Mouse (Mus musculus) liver, embryonic 16.5 days (tissue): ENCODE results near the gene Rrn3. TPM values are rescaled to one million over a fixed set of nuclear protein-coding genes. Genes with fewer than 3 reads are reported as not detected.
"Not testable (repeated sequence)": the region's sequence is repeated elsewhere in the genome, so short reads cannot be mapped to it uniquely, and the experiment has no call there.

Experiments used
- ATAC-seq: fragments of 200-750 bp; cut with Nextera tagmentation; 2 replicates; pipeline ENCODE4 v1.8.0; 2017; ENCODE audit warnings: low read depth, mild to moderate bottlenecking, moderate number of reproducible peaks, moderate library complexity
- H3K27ac ChIP-seq: fragments of 300-500 bp; sonication (generic); 2 replicates; pipeline ENCODE4 v1.5.1; 2014; ENCODE audit warnings: mild to moderate bottlenecking, low read length
- H3K27me3 ChIP-seq: fragments of 300-500 bp; sonication (generic); 2 replicates; pipeline ENCODE4 v1.6.1; 2014; ENCODE audit warnings: low read depth, low read length, mixed read lengths; ENCODE audit not compliant: control insufficient read depth, insufficient read depth
- H3K36me3 ChIP-seq: fragments of 300-500 bp; sonication (generic); 2 replicates; pipeline ENCODE4 v1.6.1; 2014; ENCODE audit warnings: mild to moderate bottlenecking; ENCODE audit not compliant: control insufficient read depth, insufficient read depth
- H3K4me1 ChIP-seq: fragments of 300-500 bp; sonication (generic); 2 replicates; pipeline ENCODE4 v1.6.1; 2014; ENCODE audit warnings: low read depth, low read length, mixed read lengths; ENCODE audit not compliant: control insufficient read depth
- H3K4me2 ChIP-seq: fragments of 300-500 bp; sonication (generic); 2 replicates; pipeline ENCODE4 v1.6.1; 2014; ENCODE audit warnings: low read depth, low read length, mixed read lengths
- H3K4me3 ChIP-seq: fragments of 300-500 bp; sonication (generic); 2 replicates; pipeline ENCODE4 v1.5.1; 2014; ENCODE audit warnings: low read depth, mild to moderate bottlenecking, low read length
- H3K9ac ChIP-seq: fragments of 300-500 bp; sonication (generic); 2 replicates; pipeline ENCODE4 v1.6.1; 2014; ENCODE audit warnings: low read depth, low read length
- H3K9me3 ChIP-seq: fragments of 300-500 bp; sonication (generic); replicated peaks from 2 replicates; pipeline ENCODE4 v1.6.1; 2016; ENCODE audit warnings: low read length; ENCODE audit not compliant: control insufficient read depth
- WGBS: fragments of 180-500 bp; shearing (Covaris S2); extraction: QIAGEN DNeasy Blood & Tissue Kit; methylation state at CpG from one replicate; pipeline ENCODE4 v1.1.7; 2014; ENCODE audit not compliant: insufficient replicate concordance; 5-methylcytosine and 5-hydroxymethylcytosine counted together
- polyA plus RNA-seq: library from polyadenylated mRNA; unstranded; fragments of >200 nt; fragmentation: Nextera tagmentation; extraction: Ambion mirVana; gene quantifications from 2 replicates; pipeline ENCODE4 v1.2.1, GENCODE M21; 2015

Rrn3 gene
- polyA plus RNA-seq, 1 experiment from 2014 or later = 17.4 TPM

- Histone ChIP-seq H3K27me3 (no peaks in the 10 kb centered on the region), H3K27ac (no peak overlapping the region), H3K9me3 (no peaks in the 10 kb centered on the region), H3K9ac (no peak overlapping the region), H3K4me1 (no peaks in the 10 kb centered on the region), H3K36me3 (no peaks in the 10 kb centered on the region), H3K4me3 (no peak overlapping the region), H3K4me2 (no peak overlapping the region)
- WGBS = 57% methylated on average over 5 of the region's 5 CpGs
- no peak for ATAC-seq
These were observed 31.2 kb upstream of the Rrn3 start for GRCm38 (mm10) chr16:13749306-13749705.

- H3K36me3 ChIP-seq = no peaks in the 10 kb centered on the region
These were observed 30.5 kb upstream of the Rrn3 start for GRCm38 (mm10) chr16:13749981-13750380.

GRCm38 (mm10) chr16:13750626-13751025 lies 29.9 kb upstream of the Rrn3 start:
- Histone ChIP-seq H3K9ac (no peak overlapping the region), H3K4me3 (no peak overlapping the region), H3K4me2 (no peak overlapping the region), H3K4me1 (peaks cover 6% of the 10 kb centered on the region), H3K9me3 (no peaks in the 10 kb centered on the region), H3K27ac (no peak overlapping the region), H3K27me3 (peaks cover 3% of the 10 kb centered on the region; the same call in 1 of the 2 replicates), H3K36me3 (no peaks in the 10 kb centered on the region)
- ATAC-seq = no peak
- 80% methylated on average over 13 of the region's 13 CpGs for WGBS

More at GRCm38 (mm10) chr16:13749981-13750380, 30.5 kb upstream of the Rrn3 start:
- H3K4me3 ChIP-seq = no peak overlapping the region
- H3K4me2 ChIP-seq = no peak overlapping the region
- whole genome bisulfite sequencing = 43% methylated on average over 3 of the region's 3 CpGs
- H3K4me1 ChIP-seq = peaks cover 5% of the 10 kb centered on the region
- no peaks in the 10 kb centered on the region for H3K9me3 ChIP-seq
- H3K27ac ChIP-seq = no peak overlapping the region
- H3K27me3 ChIP-seq = peaks cover 3% of the 10 kb centered on the region; the same call in 1 of the 2 replicates
- no peak for ATAC-seq
- no peak overlapping the region for H3K9ac ChIP-seq

- no peak for ATAC-seq
- Histone ChIP-seq H3K4me2 (peak overlapping the region; percentile 95), H3K9ac (no peak overlapping the region), H3K27ac (no peak overlapping the region), H3K9me3 (no peaks in the 10 kb centered on the region), H3K4me1 (peaks cover 6% of the 10 kb centered on the region), H3K4me3 (peak overlapping the region; percentile 68), H3K36me3 (no peaks in the 10 kb centered on the region), H3K27me3 (peaks cover 3% of the 10 kb centered on the region; the same call in 1 of the 2 replicates)
- WGBS = 74% methylated on average over 8 of the region's 8 CpGs
These were observed 26.5 kb upstream of the Rrn3 start for GRCm38 (mm10) chr16:13753986-13754385.

- WGBS = under 1% methylated on average over 65 of the region's 65 CpGs
- Histone ChIP-seq H3K4me1 (peaks cover 6% of the 10 kb centered on the region), H3K27me3 (peaks cover 3% of the 10 kb centered on the region; the same call in 1 of the 2 replicates), H3K9ac (peak overlapping the region; percentile 50), H3K36me3 (no peaks in the 10 kb centered on the region), H3K4me2 (peak overlapping the region; percentile 95), H3K9me3 (no peaks in the 10 kb centered on the region), H3K27ac (no peak overlapping the region), H3K4me3 (peak overlapping the region; percentile 68)
- peak; percentile 96 for ATAC-seq
These were observed 25.9 kb upstream of the Rrn3 start for GRCm38 (mm10) chr16:13754400-13755190.

GRCm38 (mm10) chr16:13757823-13758222 lies 22.7 kb upstream of the Rrn3 start:
- H3K9me3 ChIP-seq = no peaks in the 10 kb centered on the region
- no peak overlapping the region for H3K9ac ChIP-seq
- WGBS = 67% methylated on average over 2 of the region's 2 CpGs
- ATAC-seq = no peak
- H3K4me2 ChIP-seq = no peak overlapping the region
- no peak overlapping the region for H3K27ac ChIP-seq
- no peaks in the 10 kb centered on the region for H3K36me3 ChIP-seq
- H3K4me1 ChIP-seq = peaks cover 6% of the 10 kb centered on the region
- H3K4me3 ChIP-seq = no peak overlapping the region
- H3K27me3 ChIP-seq = peaks cover 3% of the 10 kb centered on the region; the same call in 1 of the 2 replicates

- not testable (repeated sequence) for H3K27ac ChIP-seq, H3K9ac ChIP-seq, H3K27me3 ChIP-seq, H3K4me2 ChIP-seq, H3K4me1 ChIP-seq, H3K4me3 ChIP-seq, H3K9me3 ChIP-seq, H3K36me3 ChIP-seq, ATAC-seq
- 66% methylated on average over 1 of the region's 1 CpGs for WGBS
These were observed 17.7 kb upstream of the Rrn3 start for GRCm38 (mm10) chr16:13762807-13763206.

- no peak overlapping the region for H3K4me2 ChIP-seq
- 75% methylated on average over 3 of the region's 3 CpGs for whole genome bisulfite sequencing
- no peaks in the 10 kb centered on the region for H3K4me1 ChIP-seq
- no peak overlapping the region for H3K27ac ChIP-seq
- H3K27me3 ChIP-seq = no peaks in the 10 kb centered on the region
- H3K36me3 ChIP-seq = no peaks in the 10 kb centered on the region
- no peak overlapping the region for H3K9ac ChIP-seq
- no peak for ATAC-seq
- H3K4me3 ChIP-seq = no peak overlapping the region
- H3K9me3 ChIP-seq = no peaks in the 10 kb centered on the region
These were observed 16.0 kb upstream of the Rrn3 start for GRCm38 (mm10) chr16:13764519-13764918.

GRCm38 (mm10) chr16:13766367-13766766 lies 14.1 kb upstream of the Rrn3 start:
- H3K36me3 ChIP-seq = no peaks in the 10 kb centered on the region
- H3K4me3 ChIP-seq = no peak overlapping the region
- ATAC-seq = no peak
- no peak overlapping the region for H3K4me2 ChIP-seq
- no peaks in the 10 kb centered on the region for H3K9me3 ChIP-seq
- H3K4me1 ChIP-seq = no peaks in the 10 kb centered on the region
- H3K27ac ChIP-seq = no peak overlapping the region
- no peak overlapping the region for H3K9ac ChIP-seq
- no peaks in the 10 kb centered on the region for H3K27me3 ChIP-seq
